Mouse (Mus musculus) cerebellum, adult 8-10 months (tissue): ENCODE results near the gene Actr3.
A peak's percentile ranks its signal among the peaks of the same experiment; 100 is the strongest.
"Not testable (repeated sequence)": the region's sequence is repeated elsewhere in the genome, so short reads cannot be mapped to it uniquely, and the experiment has no call there.

ENCODE experiments used
- DNase-seq: peaks from one replicate; pipeline ENCODE4 v3.0.0; 2022

The Actr3 gene

GRCm38 (mm10) chr1:125437927-125438326 is 2.4 kb upstream of the Actr3 start:
- DNase-seq: no peak

- no peak for DNase-seq
These were observed 1.6 kb upstream of the Actr3 start for GRCm38 (mm10) chr1:125437161-125437560.

GRCm38 (mm10) chr1:125435018-125435368 is 534 bp downstream of the Actr3 start:
- DNase-seq: no peak

- DNase-seq: peak; percentile 35
These were observed 984 bp downstream of the Actr3 start for GRCm38 (mm10) chr1:125434485-125435001.

GRCm38 (mm10) chr1:125431286-125431685 is 4.2 kb downstream of the Actr3 start:
- no peak for DNase-seq

- DNase-seq: no peak
These were observed 4.8 kb downstream of the Actr3 start for GRCm38 (mm10) chr1:125430737-125431136.

GRCm38 (mm10) chr1:125429984-125430383 is 5.5 kb downstream of the Actr3 start:
- no peak for DNase-seq

- no peak for DNase-seq
These were observed 7.2 kb downstream of the Actr3 start for GRCm38 (mm10) chr1:125428315-125428714.

- DNase-seq: no peak
These were observed 9.0 kb downstream of the Actr3 start for GRCm38 (mm10) chr1:125426387-125427045.

- DNase-seq: no peak
These were observed 15.6 kb downstream of the Actr3 start for GRCm38 (mm10) chr1:125419906-125420305.

- no peak for DNase-seq
These were observed 16.8 kb downstream of the Actr3 start for GRCm38 (mm10) chr1:125418732-125419131.

GRCm38 (mm10) chr1:125407220-125407619 is 28.3 kb downstream of the Actr3 start:
- no peak for DNase-seq

- DNase-seq: no peak
These were observed 40.1 kb downstream of the Actr3 start for GRCm38 (mm10) chr1:125395391-125395790.

- not testable (repeated sequence) for DNase-seq
These were observed 42.2 kb downstream of the Actr3 start for GRCm38 (mm10) chr1:125393324-125393723.

GRCm38 (mm10) chr1:125390065-125390754 is 45.3 kb downstream of the Actr3 start:
- DNase-seq: not testable (repeated sequence)

GRCm38 (mm10) chr1:125389634-125390033 is 45.9 kb downstream of the Actr3 start:
- not testable (repeated sequence) for DNase-seq

- no peak for DNase-seq
These were observed 47.2 kb downstream of the Actr3 start for GRCm38 (mm10) chr1:125388370-125388769.

- no peak for DNase-seq
These were observed 49.3 kb downstream of the Actr3 start for GRCm38 (mm10) chr1:125386217-125386616.

- no peak for DNase-seq
These were observed 52.9 kb downstream of the Actr3 start for GRCm38 (mm10) chr1:125382622-125383021.

- DNase-seq: peak; percentile 14
These were observed 56.6 kb downstream of the Actr3 start for GRCm38 (mm10) chr1:125378889-125379288.

GRCm38 (mm10) chr1:125372855-125373254 is 62.7 kb downstream of the Actr3 start:
- no peak for DNase-seq

GRCm38 (mm10) chr1:125370779-125371178 is 64.7 kb downstream of the Actr3 start:
- peak; percentile 53 for DNase-seq

GRCm38 (mm10) chr1:125365576-125365975 is 70.0 kb downstream of the Actr3 start:
- DNase-seq: no peak

- no peak for DNase-seq
These were observed 84.0 kb downstream of the Actr3 start for GRCm38 (mm10) chr1:125351416-125352037.
